Mouse (Mus musculus): ENCODE measurements at regions not wholly inside any gene's neighbourhood (a gene's known extent, or its start where the extent isn't known, plus 50 kb on each side); places are given as distances from the start of the nearest gene placed in this dataset.
A peak's percentile ranks its signal among the peaks of the same experiment; 100 is the strongest.
"Not testable (repeated sequence)": the region's sequence is repeated elsewhere in the genome, so short reads cannot be mapped to it uniquely, and the experiment has no call there.

- DNase-seq (ENCODE audit: low spot score): no peak
Observed at GRCm38 (mm10) chr5:75405496-75405895, 169.2 kb upstream of the Kit start.

DNA sequence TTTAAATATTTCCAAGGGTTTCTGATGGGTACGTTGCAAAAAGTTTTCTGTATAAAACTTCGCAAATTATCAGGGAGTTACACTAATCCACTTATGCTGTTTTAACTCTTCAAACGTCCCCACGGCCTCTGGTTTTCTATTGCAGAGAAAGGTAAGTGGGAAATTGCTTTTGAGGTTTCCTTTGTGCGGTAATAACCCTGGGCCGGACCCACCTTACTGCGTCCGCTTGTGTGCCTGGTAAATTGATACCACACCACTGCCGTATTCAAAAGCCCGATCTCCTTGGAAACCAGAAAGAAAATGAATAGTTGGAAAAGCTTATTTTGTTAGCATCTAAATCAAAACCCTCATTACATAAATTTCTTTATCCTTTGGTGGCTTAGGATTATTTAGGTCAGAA is 167.0 kb upstream of the Kit start:
- DNase-seq (ENCODE audit: low spot score): no peak

DNA sequence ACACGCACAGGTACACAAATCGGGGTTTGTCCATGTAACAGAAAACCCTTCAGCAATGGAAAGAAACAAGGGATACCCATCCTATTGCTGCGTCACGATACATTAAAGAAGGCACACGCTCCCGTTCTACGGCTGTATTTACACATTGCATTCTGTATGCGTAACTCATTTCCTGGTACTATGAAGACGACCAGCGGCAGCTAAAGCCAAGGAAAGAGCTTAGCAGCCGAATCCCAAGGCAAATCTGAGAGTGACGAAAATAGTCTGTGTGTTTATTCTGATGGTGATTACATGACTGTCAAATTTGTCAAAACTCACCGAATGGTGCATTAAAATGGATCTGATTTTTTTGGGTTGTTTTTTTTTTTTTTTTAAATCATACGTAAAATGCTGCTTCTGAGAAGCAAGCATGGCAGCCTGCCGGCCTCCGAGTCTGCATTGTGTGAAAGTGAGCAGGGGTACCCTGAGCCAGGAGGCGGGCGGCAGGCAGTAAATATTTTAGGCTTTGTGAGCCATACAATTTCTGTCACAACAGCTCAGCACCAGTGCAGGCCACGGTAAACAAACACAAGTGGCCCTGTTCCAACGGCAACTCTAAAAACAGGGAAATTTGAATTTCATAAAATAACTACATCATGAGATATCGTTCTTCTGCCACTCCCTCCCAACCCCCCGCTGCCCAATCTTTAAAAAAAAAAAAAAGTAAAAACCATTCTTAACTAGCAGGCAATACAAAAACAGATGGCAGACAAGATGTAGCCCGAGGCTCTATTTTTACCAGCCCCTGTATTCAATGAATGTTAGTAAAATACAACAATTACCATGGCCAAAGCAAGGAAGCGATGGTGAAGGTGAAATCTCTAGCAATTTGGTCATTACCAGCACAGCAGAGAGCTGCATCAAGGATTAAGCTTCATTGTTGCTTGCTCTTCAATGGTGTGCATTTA is 164.2 kb upstream of the Kit start:
- no peak for DNase-seq (ENCODE audit: low spot score)

DNA sequence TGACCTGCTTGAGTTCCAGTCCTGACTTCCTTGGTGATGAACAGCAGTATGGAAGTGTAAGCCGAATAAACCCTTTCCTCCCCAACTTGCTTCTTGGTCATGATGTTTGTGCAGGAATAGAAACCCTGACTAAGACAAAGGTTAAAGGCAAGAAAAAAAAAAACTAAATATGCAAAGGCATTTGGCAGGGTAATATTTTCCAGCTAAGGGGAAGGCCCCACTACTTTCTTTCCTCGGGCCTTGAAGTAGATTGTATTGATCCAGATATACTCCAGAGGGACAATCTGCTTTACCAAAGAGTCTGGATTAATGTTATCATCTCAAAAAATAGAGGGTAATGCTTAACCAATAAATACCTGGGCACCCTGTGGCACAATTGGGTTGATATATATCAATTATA is 155.4 kb upstream of the Kit start:
- not testable (repeated sequence) for DNase-seq (ENCODE audit: low spot score)

DNA sequence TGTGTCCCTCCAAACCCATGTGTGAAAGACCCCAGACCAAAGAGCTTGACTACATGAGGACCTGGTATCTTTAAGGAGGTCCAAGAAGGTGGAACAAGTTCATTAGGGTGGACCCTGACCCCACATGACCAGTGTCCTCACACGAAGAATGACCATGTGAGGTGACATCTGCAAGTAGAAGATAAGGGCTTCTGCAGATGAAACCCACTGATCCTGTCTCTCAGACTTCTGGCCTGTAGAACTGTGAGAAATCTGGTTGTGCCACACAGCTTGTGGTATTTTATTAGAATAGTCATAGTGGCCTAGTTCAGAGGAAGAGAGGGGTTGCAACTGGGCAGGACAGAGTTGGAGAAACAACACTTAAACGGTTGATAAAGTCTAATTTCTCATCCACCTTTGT is 141.8 kb upstream of the Kit start:
- no peak for DNase-seq (ENCODE audit: low spot score)

DNA sequence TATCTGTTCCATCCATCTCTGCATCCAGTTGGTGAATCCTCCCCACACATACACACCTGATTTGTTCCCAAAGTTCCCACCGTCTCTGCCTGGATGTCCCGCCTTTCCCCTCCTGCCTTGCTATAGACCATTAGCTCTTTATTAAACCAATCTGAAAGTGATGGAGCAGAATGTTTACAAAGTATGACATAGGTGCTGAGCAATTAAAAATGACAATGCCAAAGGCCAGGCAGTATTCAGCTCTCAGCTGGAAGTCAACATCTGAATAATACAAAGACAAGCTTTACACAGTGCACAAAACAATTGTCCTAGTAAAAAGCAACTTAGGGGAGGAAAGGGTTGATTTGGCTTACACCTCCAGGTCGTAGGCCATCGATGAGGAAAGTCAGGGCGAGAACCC is 136.8 kb upstream of the Kit start:
- no peak for DNase-seq (ENCODE audit: low spot score)

GRCm38 (mm10) chr5:75444024-75444604 is 130.6 kb upstream of the Kit start:
- DNase-seq (ENCODE audit: low spot score): no peak

- no peak for DNase-seq (ENCODE audit: low spot score)
Observed at GRCm38 (mm10) chr5:75446386-75446785, 128.3 kb upstream of the Kit start.

DNA sequence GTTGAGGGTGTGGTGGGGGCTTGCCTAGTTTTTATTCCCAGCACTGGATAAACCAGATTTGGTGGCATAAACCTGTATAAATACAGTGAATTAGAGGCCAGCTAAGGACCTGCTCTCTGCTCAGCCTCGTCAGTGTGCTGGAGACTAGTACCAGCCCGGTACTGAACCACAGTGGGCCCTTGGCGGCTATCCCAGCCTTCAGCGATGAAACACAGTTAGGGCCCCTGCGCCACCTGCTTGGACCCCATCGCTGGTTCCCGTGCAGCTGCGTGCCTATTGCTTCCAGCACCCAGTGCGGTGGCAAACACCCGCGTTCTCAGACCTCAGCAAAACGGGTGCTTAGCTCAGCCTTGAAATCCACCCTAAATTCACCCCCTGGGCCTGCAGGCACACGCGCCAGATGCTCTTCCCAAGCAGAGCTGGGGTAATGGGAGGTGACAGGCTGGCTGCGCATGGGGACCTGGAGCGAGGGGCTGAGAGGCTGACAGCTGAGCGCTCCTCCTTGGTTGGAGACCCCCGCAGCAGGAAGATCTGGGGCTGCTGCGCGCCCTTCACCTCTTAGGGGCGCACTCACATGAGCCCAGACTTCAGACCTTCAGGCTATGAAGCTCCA is 124.7 kb upstream of the Kit start:
- DNase-seq (ENCODE audit: low spot score): no peak

DNA sequence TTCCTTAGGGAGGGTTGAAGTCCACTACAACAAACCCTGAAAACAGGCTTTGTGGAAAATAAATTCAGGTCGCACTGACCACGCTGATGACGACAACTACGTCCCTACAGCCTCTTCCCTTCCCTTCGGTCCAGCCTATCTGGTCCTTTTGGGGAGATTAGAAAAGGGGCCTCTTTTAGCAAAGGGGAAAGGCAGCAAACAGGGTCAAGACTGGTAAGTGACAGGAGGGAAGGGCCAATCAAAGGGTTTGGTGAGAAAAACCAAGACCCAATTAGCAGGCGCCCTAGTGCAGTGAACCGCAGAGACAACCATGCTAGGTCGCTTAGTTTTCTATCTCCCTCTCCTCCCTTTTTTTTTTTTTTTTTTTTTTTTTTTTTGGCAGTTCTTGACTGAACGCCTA is 124.2 kb upstream of the Kit start:
- no peak for DNase-seq (ENCODE audit: low spot score)

- no peak for DNase-seq (ENCODE audit: low spot score)
Observed at GRCm38 (mm10) chr5:75451081-75451480, 123.6 kb upstream of the Kit start.

DNA sequence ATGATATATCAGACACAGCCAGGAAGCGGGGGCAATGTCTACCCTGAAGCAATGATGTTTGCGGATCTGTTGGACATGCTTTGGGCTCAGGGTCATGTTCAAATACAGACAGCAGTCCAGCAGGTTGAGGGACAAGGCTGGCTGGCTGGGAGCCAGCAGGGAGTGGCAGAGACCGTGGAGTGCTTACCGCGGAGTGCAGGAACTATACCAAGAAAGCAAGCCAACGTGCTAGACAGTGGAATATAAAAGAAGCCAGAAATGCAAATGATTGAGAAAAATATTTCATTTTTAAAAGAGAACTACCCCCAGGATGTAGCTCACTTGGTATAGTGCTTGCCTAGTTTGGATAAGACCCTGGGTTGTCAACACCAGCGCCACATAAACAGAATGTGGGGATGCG is 123.0 kb upstream of the Kit start:
- DNase-seq (ENCODE audit: low spot score): peak; percentile 51

GRCm38 (mm10) chr5:75453757-75454390 is 120.8 kb upstream of the Kit start:
- no peak for DNase-seq (ENCODE audit: low spot score)

- DNase-seq (ENCODE audit: low spot score): no peak
Observed at GRCm38 (mm10) chr5:75454961-75455541, 119.7 kb upstream of the Kit start.

DNA sequence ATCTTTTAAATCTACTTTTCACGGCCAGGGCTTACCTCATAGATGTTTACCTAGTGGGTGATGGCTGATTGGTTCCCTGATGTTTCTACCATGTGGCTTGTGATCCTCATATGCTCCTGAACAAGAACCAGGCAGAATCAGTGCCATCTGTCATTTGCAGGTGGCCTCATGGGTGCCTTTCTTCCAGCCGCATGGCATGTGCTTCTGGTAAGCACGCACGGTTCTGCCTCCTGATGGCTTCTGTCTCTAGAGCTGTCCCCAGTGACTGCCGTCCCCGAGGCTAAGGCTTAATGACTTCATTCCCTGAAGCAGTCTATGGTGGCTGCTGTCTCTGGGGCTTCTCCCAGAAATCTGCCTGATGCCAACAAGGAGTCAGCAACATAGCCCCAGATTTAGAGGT is 117.3 kb upstream of the Kit start:
- DNase-seq (ENCODE audit: low spot score): no peak

DNA sequence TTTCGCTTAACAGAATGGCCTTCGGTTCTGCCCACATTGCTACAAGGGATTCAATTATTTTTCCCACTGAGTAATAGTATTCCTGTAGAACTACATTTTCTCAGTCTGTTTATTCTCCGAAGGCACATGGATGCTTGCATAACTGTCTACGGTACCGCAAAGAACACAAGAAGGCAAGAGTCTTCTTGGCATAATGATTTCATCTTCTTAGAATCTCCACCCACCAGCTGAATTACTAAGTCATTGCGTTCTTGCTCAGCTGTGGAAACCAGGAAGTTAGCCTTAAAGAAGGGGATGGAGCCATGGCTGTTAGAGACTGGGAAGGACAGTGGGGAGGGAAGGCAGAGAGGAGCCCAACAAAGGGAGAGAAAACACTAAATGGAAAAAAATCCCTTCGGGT is 116.4 kb upstream of the Kit start:
- DNase-seq (ENCODE audit: low spot score): no peak

GRCm38 (mm10) chr5:75459758-75460354 is 114.9 kb upstream of the Kit start:
- no peak for DNase-seq (ENCODE audit: low spot score)

GRCm38 (mm10) chr5:75460414-75461025 is 114.2 kb upstream of the Kit start:
- no peak for DNase-seq (ENCODE audit: low spot score)

DNA sequence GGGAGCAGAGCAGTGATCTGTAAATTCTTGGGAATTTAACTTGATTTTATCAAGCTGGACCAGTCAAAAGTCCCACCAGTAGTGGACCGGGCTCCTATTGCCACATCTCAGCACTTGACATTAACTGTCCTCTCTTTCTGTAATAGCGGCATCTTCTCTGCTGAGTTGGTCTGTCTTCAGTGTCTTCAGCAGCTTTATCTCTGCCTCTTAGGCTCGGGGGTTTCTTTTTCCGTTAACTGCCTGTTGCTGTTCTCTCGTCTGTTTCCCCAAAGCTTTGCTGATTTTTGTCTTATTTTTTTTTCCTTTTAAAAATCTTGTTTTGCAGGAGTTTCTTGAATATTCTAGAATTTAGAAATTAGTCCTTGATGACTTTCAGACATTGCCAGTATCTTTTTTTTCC is 113.3 kb upstream of the Kit start:
- DNase-seq (ENCODE audit: low spot score): no peak

- no peak for DNase-seq (ENCODE audit: low spot score)
Observed at GRCm38 (mm10) chr5:75463591-75463990, 111.1 kb upstream of the Kit start.

GRCm38 (mm10) chr5:75465701-75466100 is 109.0 kb upstream of the Kit start:
- DNase-seq (ENCODE audit: low spot score): no peak

- no peak for DNase-seq (ENCODE audit: low spot score)
Observed at GRCm38 (mm10) chr5:75466941-75467340, 107.8 kb upstream of the Kit start.
